Mouse (Mus musculus) cerebellum, adult 2 months (tissue): ENCODE results near the gene Tns1.

ENCODE experiments used
- CTCF ChIP-seq: fragments of 200-500 bp; IDR thresholded peaks from 2 replicates; pipeline ENCODE4 v1.5.1; 2011; ENCODE audit warnings: low read depth, mild to moderate bottlenecking, control low read depth, low read length, moderate library complexity, borderline replicate concordance; ENCODE audit not compliant: insufficient read depth
- POLR2A ChIP-seq: fragments of 200-500 bp; IDR thresholded peaks from 2 replicates; pipeline ENCODE4 v1.6.1; 2011; ENCODE audit warnings: low read length, control low read depth, borderline replicate concordance; ENCODE audit not compliant: insufficient read depth

DNA sequence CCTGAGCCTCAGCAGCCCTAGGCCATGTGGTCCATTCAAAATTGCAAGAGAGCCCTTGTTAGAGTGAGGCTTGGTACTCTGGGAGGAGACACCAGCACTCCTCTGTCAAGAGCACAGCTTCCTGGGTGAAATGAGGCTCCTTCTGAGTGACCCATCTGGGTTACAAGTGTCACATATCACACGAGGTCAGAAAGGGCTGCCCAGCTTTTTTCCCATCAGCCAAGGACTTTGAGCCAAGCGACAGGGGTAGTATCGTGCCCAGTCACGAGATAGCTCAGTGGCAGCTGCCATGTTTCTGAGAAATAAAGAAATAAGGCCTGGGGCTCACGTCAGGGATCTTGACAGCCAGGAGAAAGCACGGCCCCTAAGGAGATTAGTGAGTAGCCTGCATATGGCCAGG lies 186.4 kb downstream of the Tns1 start:
- TF ChIP-seq CTCF (no peak), POLR2A (no peak)
